Mouse (Mus musculus): ENCODE data around the gene Catsper3. TPM values are rescaled to one million over a fixed set of nuclear protein-coding genes. Genes with fewer than 3 reads are reported as not detected.

Gene Catsper3
- total RNA-seq, 2 experiments from 2014 or later, result not detected

GRCm38 (mm10) chr13:55847805-55848204 is 63.4 kb downstream of the Catsper3 start:
- ATAC-seq (replicated peaks; ENCODE audit: low FRiP score, poor library complexity, severe bottlenecking), result no peak

- ATAC-seq (replicated peaks; ENCODE audit: low FRiP score, poor library complexity, severe bottlenecking), result no peak
Observed at GRCm38 (mm10) chr13:55848604-55849190, 64.3 kb downstream of the Catsper3 start.

- no peak for ATAC-seq (replicated peaks; ENCODE audit: low FRiP score, poor library complexity, severe bottlenecking)
Observed at GRCm38 (mm10) chr13:55850726-55851125, 66.4 kb downstream of the Catsper3 start.

- no peak for ATAC-seq (replicated peaks; ENCODE audit: low FRiP score, poor library complexity, severe bottlenecking)
Observed at GRCm38 (mm10) chr13:55852205-55852604, 67.8 kb downstream of the Catsper3 start.

GRCm38 (mm10) chr13:55855793-55856192 is 71.4 kb downstream of the Catsper3 start:
- no peak for ATAC-seq (replicated peaks; ENCODE audit: low FRiP score, poor library complexity, severe bottlenecking)

- ATAC-seq (replicated peaks; ENCODE audit: low FRiP score, poor library complexity, severe bottlenecking), result no peak
Observed at GRCm38 (mm10) chr13:55858463-55858862, 74.1 kb downstream of the Catsper3 start.

Other genes with a start within 250 kb of the Catsper3 start
- 1.3 and 3.6 TPM in 2 replicates for gene Ddx41, start 247.9 kb upstream of the Catsper3 start, total RNA-seq (2015; ENCODE audit: low replicate concordance)
- gene Ddx41, start 247.9 kb upstream of the Catsper3 start, total RNA-seq (2017; ENCODE audit: low replicate concordance), result 14.1 and 17.6 TPM in 2 replicates
- 35.9 and 38.6 TPM in 2 replicates for gene Fam193b, start 213.4 kb upstream of the Catsper3 start, total RNA-seq (2015; ENCODE audit: low replicate concordance)
- gene Fam193b, start 213.4 kb upstream of the Catsper3 start, total RNA-seq (2017; ENCODE audit: low replicate concordance), result 18.0 and 23.7 TPM in 2 replicates
- gene Tmed9, start 210.8 kb upstream of the Catsper3 start, total RNA-seq (2015; ENCODE audit: low replicate concordance), result 16.3 and 23.4 TPM in 2 replicates
- 25.1 and 34.2 TPM in 2 replicates for gene Tmed9, start 210.8 kb upstream of the Catsper3 start, total RNA-seq (2017; ENCODE audit: low replicate concordance)
- gene B4galt7, start 184.7 kb upstream of the Catsper3 start, total RNA-seq (2015; ENCODE audit: low replicate concordance), result 0.77 and 0.84 TPM in 2 replicates
- gene B4galt7, start 184.7 kb upstream of the Catsper3 start, total RNA-seq (2017; ENCODE audit: low replicate concordance), result 0.42 and 4.3 TPM in 2 replicates
- 12.9 and 14.6 TPM in 2 replicates for gene Caml, start 161.6 kb upstream of the Catsper3 start, total RNA-seq (2015; ENCODE audit: low replicate concordance)
- gene Caml, start 161.6 kb upstream of the Catsper3 start, total RNA-seq (2017; ENCODE audit: low replicate concordance), result 6.4 and 26.3 TPM in 2 replicates
- gene Ddx46, start 149.5 kb upstream of the Catsper3 start, total RNA-seq (2015; ENCODE audit: low replicate concordance), result 32.6 and 35.4 TPM in 2 replicates
- gene Ddx46, start 149.5 kb upstream of the Catsper3 start, total RNA-seq (2017; ENCODE audit: low replicate concordance), result 36.6 and 42.2 TPM in 2 replicates
- 15.2 and 23.6 TPM in 2 replicates for gene B230219D22Rik, start 91.4 kb upstream of the Catsper3 start, total RNA-seq (2015; ENCODE audit: low replicate concordance)
- gene B230219D22Rik, start 91.4 kb upstream of the Catsper3 start, total RNA-seq (2017; ENCODE audit: low replicate concordance), result 15.1 and 19.1 TPM in 2 replicates
- gene Txndc15, start 69.9 kb upstream of the Catsper3 start, total RNA-seq (2015; ENCODE audit: low replicate concordance), result 10.4 and 11.5 TPM in 2 replicates
- gene Txndc15, start 69.9 kb upstream of the Catsper3 start, total RNA-seq (2017; ENCODE audit: low replicate concordance), result 4.2 and 7.0 TPM in 2 replicates
- gene Pcbd2, start 57.2 kb upstream of the Catsper3 start, total RNA-seq (2015; ENCODE audit: low replicate concordance), result 12.5 TPM in 1 of 2 replicates, not detected in the other
- gene Pcbd2, start 57.2 kb upstream of the Catsper3 start, total RNA-seq (2017; ENCODE audit: low replicate concordance), result 11.2 and 24.4 TPM in 2 replicates
- 0.58 TPM in 1 of 2 replicates, not detected in the other for gene Pitx1, start 51.6 kb downstream of the Catsper3 start, total RNA-seq (2015; ENCODE audit: low replicate concordance)
- gene Pitx1, start 51.6 kb downstream of the Catsper3 start, total RNA-seq (2017; ENCODE audit: low replicate concordance), result not detected in 2 replicates